Mouse (Mus musculus) lung, adult 2 months (tissue): ENCODE data around the gene Zcchc3.
A peak's percentile ranks its signal among the peaks of the same experiment; 100 is the strongest.

Experiments used
- CTCF ChIP-seq: fragments of 200-500 bp; IDR thresholded peaks from 2 replicates; pipeline ENCODE4 v1.5.1; 2011; ENCODE audit warnings: mild to moderate bottlenecking, low read length, control low read depth; ENCODE audit not compliant: insufficient read depth
- POLR2A ChIP-seq: fragments of 200-500 bp; IDR thresholded peaks from 2 replicates; pipeline ENCODE4 v1.6.1; 2011; ENCODE audit warnings: low read depth, mild to moderate bottlenecking, control low read depth, low read length, borderline replicate concordance; ENCODE audit errors: extremely low read depth

GRCm38 (mm10) chr2:152363245-152364147, 51.3 kb downstream of the Zcchc3 start:
- TF ChIP-seq CTCF (peak; percentile 88), POLR2A (no peak)
